Mouse (Mus musculus): ENCODE measurements around the gene Copz1. TPM values are rescaled to one million over a fixed set of nuclear protein-coding genes. Genes with fewer than 3 reads are reported as not detected.

Gene Copz1
- polyA plus RNA-seq, 1 experiment from 2014 or later = 265 TPM

GRCm38 (mm10) chr15:103280817-103281464 is 8.4 kb downstream of the Copz1 start:
- Histone ChIP-seq H3K27ac (ENCODE audit: low read depth, low read length) (no peak overlapping the region), H3K27me3 (ENCODE audit: control insufficient read depth, insufficient read depth, low read length) (no peaks in the 10 kb centered on the region), H3K4me2 (ENCODE audit: low read depth, low read length, severe bottlenecking) (no peak overlapping the region), H3K4me1 (replicated peaks; ENCODE audit: control insufficient read depth, insufficient read depth, low read length) (no peaks in the 10 kb centered on the region), H3K9ac (ENCODE audit: low read length) (no peak overlapping the region), H3K4me3 (ENCODE audit: low read depth, low read length) (no peak overlapping the region), H3K36me3 (ENCODE audit: control insufficient read depth, insufficient read depth, low read length) (no peaks in the 10 kb centered on the region), H3K9me3 (ENCODE audit: control insufficient read depth, low read length) (no peaks in the 10 kb centered on the region)
- ATAC-seq (replicated peaks; ENCODE audit: low FRiP score) (no peak), DNase-seq (ENCODE audit: low spot score) (peak; percentile 68)
- 79% methylated on average over 3 of the region's 3 CpGs for WGBS

DNA sequence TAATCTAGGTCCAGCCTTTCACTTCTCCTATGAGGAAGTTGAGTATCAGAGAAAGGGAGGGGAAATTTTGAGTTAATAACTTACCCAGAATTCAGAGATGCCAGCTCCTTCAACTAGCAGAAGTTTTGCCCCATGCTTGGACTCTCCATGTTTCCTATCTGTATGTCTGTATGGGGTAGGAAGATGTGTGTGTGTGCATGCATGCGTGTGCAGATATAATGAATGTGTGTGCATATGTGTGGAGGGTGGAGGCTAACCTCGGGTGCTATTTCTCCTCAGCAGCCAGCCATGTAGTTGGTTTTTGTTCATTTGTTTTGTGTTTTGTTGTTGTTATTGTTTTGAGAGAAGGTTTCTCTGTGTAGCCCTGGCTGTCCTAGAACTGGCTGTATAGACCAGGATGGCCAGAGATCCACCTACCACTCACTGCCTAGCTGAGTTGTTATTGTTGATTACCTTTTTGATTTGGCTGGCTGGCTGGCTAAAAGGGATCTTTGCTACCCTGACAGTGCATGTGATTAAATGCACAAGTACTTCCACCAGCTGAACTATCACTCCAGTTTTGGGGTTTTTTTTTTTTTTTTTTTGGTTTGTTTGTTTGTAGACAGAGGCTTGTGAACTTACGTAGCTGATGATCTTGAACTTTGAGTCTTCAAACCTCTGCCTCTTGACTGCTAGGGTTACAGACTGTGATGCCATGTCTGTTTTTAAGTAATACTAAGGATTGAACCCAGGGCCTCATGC is 9.1 kb downstream of the Copz1 start:
- Histone ChIP-seq H3K36me3 (ENCODE audit: control insufficient read depth, insufficient read depth, low read length) (no peaks in the 10 kb centered on the region), H3K27me3 (ENCODE audit: control insufficient read depth, insufficient read depth, low read length) (no peaks in the 10 kb centered on the region), H3K4me3 (ENCODE audit: low read depth, low read length) (no peak overlapping the region), H3K9me3 (ENCODE audit: control insufficient read depth, low read length) (no peaks in the 10 kb centered on the region), H3K9ac (ENCODE audit: low read length) (no peak overlapping the region), H3K4me1 (replicated peaks; ENCODE audit: control insufficient read depth, insufficient read depth, low read length) (no peaks in the 10 kb centered on the region), H3K4me2 (ENCODE audit: low read depth, low read length, severe bottlenecking) (no peak overlapping the region), H3K27ac (ENCODE audit: low read depth, low read length) (no peak overlapping the region)
- WGBS = 95% methylated on average over 3 of the region's 3 CpGs
- ATAC-seq (replicated peaks; ENCODE audit: low FRiP score) (no peak), DNase-seq (ENCODE audit: low spot score) (no peak)

DNA sequence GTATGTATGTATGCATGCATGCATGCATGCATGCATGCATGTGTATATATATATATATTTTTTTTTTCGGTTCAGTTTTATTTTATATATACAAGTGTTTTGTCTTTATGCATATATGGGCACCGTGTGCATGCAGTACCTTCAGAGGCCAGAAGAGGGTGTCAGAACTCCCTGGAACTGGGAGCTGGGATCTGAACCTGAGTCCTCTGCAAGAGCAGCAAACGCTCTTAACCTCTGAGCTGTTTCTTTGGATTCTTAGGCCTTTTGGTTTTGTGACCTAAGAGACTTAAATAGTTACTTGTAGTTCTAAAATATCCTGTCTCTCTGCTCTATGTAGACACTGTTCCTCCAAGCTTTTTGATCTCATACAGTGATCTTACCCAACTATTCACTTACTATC is 11.6 kb downstream of the Copz1 start:
- Histone ChIP-seq H3K36me3 (ENCODE audit: control insufficient read depth, insufficient read depth, low read length) (no peaks in the 10 kb centered on the region), H3K4me2 (ENCODE audit: low read depth, low read length, severe bottlenecking) (no peak overlapping the region), H3K9me3 (ENCODE audit: control insufficient read depth, low read length) (no peaks in the 10 kb centered on the region), H3K27ac (ENCODE audit: low read depth, low read length) (no peak overlapping the region), H3K4me1 (replicated peaks; ENCODE audit: control insufficient read depth, insufficient read depth, low read length) (no peaks in the 10 kb centered on the region), H3K27me3 (ENCODE audit: control insufficient read depth, insufficient read depth, low read length) (no peaks in the 10 kb centered on the region), H3K9ac (ENCODE audit: low read length) (no peak overlapping the region), H3K4me3 (ENCODE audit: low read depth, low read length) (no peak overlapping the region)
- DNase-seq (ENCODE audit: low spot score) (peak; percentile 74), ATAC-seq (replicated peaks; ENCODE audit: low FRiP score) (0 out of 2 replicates have a peak, but pooled peaks have one; percentile 30)
- 55% methylated on average over 3 of the region's 3 CpGs for WGBS

- Histone ChIP-seq H3K36me3 (ENCODE audit: control insufficient read depth, insufficient read depth, low read length) (no peaks in the 10 kb centered on the region), H3K4me2 (ENCODE audit: low read depth, low read length, severe bottlenecking) (no peak overlapping the region), H3K27ac (ENCODE audit: low read depth, low read length) (no peak overlapping the region), H3K4me3 (ENCODE audit: low read depth, low read length) (no peak overlapping the region), H3K9ac (ENCODE audit: low read length) (no peak overlapping the region), H3K27me3 (ENCODE audit: control insufficient read depth, insufficient read depth, low read length) (no peaks in the 10 kb centered on the region), H3K4me1 (replicated peaks; ENCODE audit: control insufficient read depth, insufficient read depth, low read length) (no peaks in the 10 kb centered on the region), H3K9me3 (ENCODE audit: control insufficient read depth, low read length) (no peaks in the 10 kb centered on the region)
- no peak for DNase-seq (ENCODE audit: low spot score)
- WGBS = 44% methylated on average over 2 of the region's 2 CpGs
- ATAC-seq (replicated peaks; ENCODE audit: low FRiP score) = no peak
These were observed 12.1 kb downstream of the Copz1 start for GRCm38 (mm10) chr15:103284647-103285046.

DNA sequence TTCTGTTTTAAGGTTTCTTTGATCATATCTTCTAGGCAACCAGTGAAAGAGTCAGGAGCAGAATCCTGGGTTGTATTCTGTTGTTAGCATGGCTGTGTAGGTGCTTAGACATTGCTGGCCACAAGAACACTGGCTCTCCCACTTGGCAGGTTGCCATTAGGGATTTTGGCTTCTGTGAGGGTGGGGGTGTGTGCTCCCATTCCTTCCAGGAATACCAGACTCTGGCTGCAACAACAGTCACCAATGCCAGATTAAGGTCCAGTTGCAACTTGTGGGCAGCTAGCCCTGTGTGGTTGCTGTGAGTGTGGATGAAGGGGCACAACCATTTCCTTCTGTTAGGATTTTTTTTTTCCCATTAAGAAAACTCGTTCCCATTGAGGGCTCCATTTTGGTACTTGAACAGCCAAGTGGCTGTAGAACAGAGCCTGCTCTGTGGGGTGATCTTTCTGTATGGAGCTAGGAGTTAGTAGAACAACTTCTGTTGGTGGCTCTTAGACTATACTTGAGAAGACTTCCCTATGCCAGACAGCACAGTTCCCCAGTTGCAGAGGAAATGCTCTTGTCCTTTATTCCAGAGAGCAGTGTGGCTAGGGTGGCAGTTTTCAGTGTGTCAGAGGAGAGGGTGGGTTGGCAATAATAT is 13.4 kb downstream of the Copz1 start:
- Histone ChIP-seq H3K27me3 (ENCODE audit: control insufficient read depth, insufficient read depth, low read length) (no peaks in the 10 kb centered on the region), H3K4me3 (ENCODE audit: low read depth, low read length) (no peak overlapping the region), H3K4me2 (ENCODE audit: low read depth, low read length, severe bottlenecking) (no peak overlapping the region), H3K9ac (ENCODE audit: low read length) (no peak overlapping the region; the same call in 1 of the 2 replicates), H3K27ac (ENCODE audit: low read depth, low read length) (no peak overlapping the region), H3K9me3 (ENCODE audit: control insufficient read depth, low read length) (no peaks in the 10 kb centered on the region), H3K36me3 (ENCODE audit: control insufficient read depth, insufficient read depth, low read length) (peaks cover 2% of the 10 kb centered on the region; the same call in 1 of the 2 replicates), H3K4me1 (replicated peaks; ENCODE audit: control insufficient read depth, insufficient read depth, low read length) (no peaks in the 10 kb centered on the region)
- no peak for DNase-seq (ENCODE audit: low spot score)
- ATAC-seq (replicated peaks; ENCODE audit: low FRiP score) = no peak
- 82% methylated on average over 1 of the region's 1 CpGs for WGBS

GRCm38 (mm10) chr15:103289600-103289999 is 17.1 kb downstream of the Copz1 start:
- no peak for DNase-seq (ENCODE audit: low spot score)
- Histone ChIP-seq H3K4me1 (replicated peaks; ENCODE audit: control insufficient read depth, insufficient read depth, low read length) (no peaks in the 10 kb centered on the region), H3K9me3 (ENCODE audit: control insufficient read depth, low read length) (no peaks in the 10 kb centered on the region), H3K4me2 (ENCODE audit: low read depth, low read length, severe bottlenecking) (no peak overlapping the region), H3K36me3 (ENCODE audit: control insufficient read depth, insufficient read depth, low read length) (peaks cover 6% of the 10 kb centered on the region), H3K4me3 (ENCODE audit: low read depth, low read length) (no peak overlapping the region), H3K27me3 (ENCODE audit: control insufficient read depth, insufficient read depth, low read length) (no peaks in the 10 kb centered on the region), H3K9ac (ENCODE audit: low read length) (no peak overlapping the region), H3K27ac (ENCODE audit: low read depth, low read length) (no peak overlapping the region)
- WGBS = 46% methylated on average over 5 of the region's 5 CpGs
- no peak for ATAC-seq (replicated peaks; ENCODE audit: low FRiP score)

DNA sequence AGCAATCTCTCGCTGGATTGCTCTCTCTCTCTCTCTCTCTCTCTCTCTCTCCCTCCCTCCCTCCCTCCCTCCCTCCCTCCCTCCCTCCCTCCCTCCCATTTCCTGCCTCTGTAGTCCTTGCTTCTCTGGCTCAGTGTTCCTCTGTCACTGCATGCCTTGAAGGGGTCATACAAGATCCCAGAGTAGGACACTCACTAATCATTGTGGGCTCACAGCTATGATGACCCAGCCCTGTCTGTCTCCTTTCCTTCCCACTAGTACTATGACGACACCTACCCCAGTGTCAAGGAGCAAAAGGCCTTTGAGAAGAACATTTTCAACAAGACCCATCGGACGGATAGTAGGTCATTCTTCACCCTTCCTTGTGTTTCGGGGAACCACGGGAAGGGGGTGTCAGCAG is 17.9 kb downstream of the Copz1 start:
- H3K27me3 ChIP-seq (ENCODE audit: control insufficient read depth, insufficient read depth, low read length) = no peaks in the 10 kb centered on the region
- WGBS = 88% methylated on average over 6 of the region's 6 CpGs
- no peak overlapping the region for H3K4me2 ChIP-seq (ENCODE audit: low read depth, low read length, severe bottlenecking)
- DNase-seq (ENCODE audit: low spot score) (no peak), ATAC-seq (replicated peaks; ENCODE audit: low FRiP score) (no peak)
- peaks cover 6% of the 10 kb centered on the region for H3K36me3 ChIP-seq (ENCODE audit: control insufficient read depth, insufficient read depth, low read length)
- H3K9ac ChIP-seq (ENCODE audit: low read length) = no peak overlapping the region
- no peak overlapping the region for H3K27ac ChIP-seq (ENCODE audit: low read depth, low read length)
- no peaks in the 10 kb centered on the region for H3K9me3 ChIP-seq (ENCODE audit: control insufficient read depth, low read length)
- no peak overlapping the region for H3K4me3 ChIP-seq (ENCODE audit: low read depth, low read length)
- peaks cover 1% of the 10 kb centered on the region for H3K4me1 ChIP-seq (replicated peaks; ENCODE audit: control insufficient read depth, insufficient read depth, low read length)

GRCm38 (mm10) chr15:103290843-103291242 is 18.3 kb downstream of the Copz1 start:
- no peaks in the 10 kb centered on the region for H3K27me3 ChIP-seq (ENCODE audit: control insufficient read depth, insufficient read depth, low read length)
- H3K9me3 ChIP-seq (ENCODE audit: control insufficient read depth, low read length) = no peaks in the 10 kb centered on the region
- peak; percentile 13 for DNase-seq (ENCODE audit: low spot score)
- H3K4me2 ChIP-seq (ENCODE audit: low read depth, low read length, severe bottlenecking) = no peak overlapping the region
- no peak overlapping the region for H3K27ac ChIP-seq (ENCODE audit: low read depth, low read length)
- peaks cover 6% of the 10 kb centered on the region for H3K4me1 ChIP-seq (replicated peaks; ENCODE audit: control insufficient read depth, insufficient read depth, low read length)
- 92% methylated on average over 9 of the region's 9 CpGs for WGBS
- no peak overlapping the region for H3K9ac ChIP-seq (ENCODE audit: low read length)
- ATAC-seq (replicated peaks; ENCODE audit: low FRiP score) = no peak
- H3K36me3 ChIP-seq (ENCODE audit: control insufficient read depth, insufficient read depth, low read length) = peaks cover 6% of the 10 kb centered on the region
- H3K4me3 ChIP-seq (ENCODE audit: low read depth, low read length) = no peak overlapping the region
